Mouse (Mus musculus) stomach, embryonic 14.5 days (tissue): Measurements from ENCODE around the gene Actg1. TPM values are rescaled to one million over a fixed set of nuclear protein-coding genes. Genes with fewer than 3 reads are reported as not detected.

ENCODE experiments used
- ATAC-seq: fragments of 200-750 bp; cut with Nextera tagmentation; 2 replicates; pipeline ENCODE4 v1.8.0; 2017; ENCODE audit warnings: low read depth, moderate TSS enrichment; ENCODE audit not compliant: insufficient number of reproducible peaks, insufficient read depth, low FRiP score
- H3K27ac ChIP-seq: fragments of 300-500 bp; sonication (generic); 2 replicates; pipeline ENCODE4 v1.5.1; 2014; ENCODE audit warnings: mild to moderate bottlenecking, low read length, moderate library complexity, mixed read lengths
- H3K27me3 ChIP-seq: fragments of 300-500 bp; sonication (generic); 2 replicates; pipeline ENCODE4 v1.6.1; 2014; ENCODE audit warnings: low read length, control low read depth, mixed read lengths; ENCODE audit not compliant: control insufficient read depth, insufficient read depth
- H3K36me3 ChIP-seq: fragments of 300-500 bp; sonication (generic); 2 replicates; pipeline ENCODE4 v1.6.1; 2014; ENCODE audit warnings: mild to moderate bottlenecking, control low read depth, low read length, moderate library complexity, mixed read lengths; ENCODE audit not compliant: control insufficient read depth, insufficient read depth
- H3K4me1 ChIP-seq: fragments of 300-500 bp; sonication (generic); 2 replicates; pipeline ENCODE4 v1.6.1; 2014; ENCODE audit warnings: low read length, control low read depth, mixed read lengths; ENCODE audit not compliant: control insufficient read depth, insufficient read depth
- H3K4me2 ChIP-seq: fragments of 300-500 bp; sonication (generic); replicated peaks from 2 replicates; pipeline ENCODE4 v1.6.1; 2014; ENCODE audit warnings: low read depth, low read length, control low read depth
- H3K4me3 ChIP-seq: fragments of 300-500 bp; sonication (generic); 2 replicates; pipeline ENCODE4 v1.5.1; 2014; ENCODE audit warnings: low read depth, low read length, control low read depth
- H3K9ac ChIP-seq: fragments of 300-500 bp; sonication (generic); replicated peaks from 2 replicates; pipeline ENCODE4 v1.6.1; 2014; ENCODE audit warnings: low read depth, mild to moderate bottlenecking, control low read depth, low read length, moderate library complexity, mixed read lengths
- H3K9me3 ChIP-seq: fragments of 300-500 bp; sonication (generic); 2 replicates; pipeline ENCODE4 v1.6.1; 2016; ENCODE audit warnings: low read depth, low read length, control low read depth; ENCODE audit not compliant: control insufficient read depth
- WGBS: fragments of 180-500 bp; shearing (Covaris S2); extraction: QIAGEN DNeasy Blood & Tissue Kit; methylation state at CpG from one replicate; pipeline ENCODE4 v1.1.7; 2014; 5-methylcytosine and 5-hydroxymethylcytosine counted together
- polyA plus RNA-seq: library from polyadenylated mRNA; unstranded; fragments of >200 nt; fragmentation: Nextera tagmentation; extraction: Ambion mirVana; gene quantifications from 2 replicates; pipeline ENCODE4 v1.2.1, GENCODE M21; 2014

The Actg1 gene
- polyA plus RNA-seq, 1 experiment from 2014 or later, result 3,014 TPM

GRCm38 (mm10) chr11:120357791-120358401 lies 9.6 kb upstream of the Actg1 start:
- peak; percentile 78 for ATAC-seq
- Histone ChIP-seq H3K9me3 (no peaks in the 10 kb centered on the region), H3K4me2 (peak overlapping the region; percentile 13; the same call in 1 of the 2 replicates), H3K27me3 (no peaks in the 10 kb centered on the region), H3K4me1 (peaks cover 31% of the 10 kb centered on the region), H3K27ac (peak overlapping the region; percentile 93), H3K36me3 (no peaks in the 10 kb centered on the region), H3K9ac (no peak overlapping the region), H3K4me3 (no peak overlapping the region)
- WGBS, result 3% methylated on average over 10 of the region's 10 CpGs

- Histone ChIP-seq H3K4me1 (peaks cover 34% of the 10 kb centered on the region), H3K9me3 (no peaks in the 10 kb centered on the region), H3K4me3 (no peak overlapping the region), H3K36me3 (no peaks in the 10 kb centered on the region), H3K27me3 (no peaks in the 10 kb centered on the region), H3K4me2 (no peak overlapping the region), H3K27ac (peak overlapping the region; percentile 93), H3K9ac (no peak overlapping the region)
- WGBS, result 89% methylated on average over 4 of the region's 4 CpGs
- no peak for ATAC-seq
Observed at GRCm38 (mm10) chr11:120356900-120357299, 8.6 kb upstream of the Actg1 start.

DNA sequence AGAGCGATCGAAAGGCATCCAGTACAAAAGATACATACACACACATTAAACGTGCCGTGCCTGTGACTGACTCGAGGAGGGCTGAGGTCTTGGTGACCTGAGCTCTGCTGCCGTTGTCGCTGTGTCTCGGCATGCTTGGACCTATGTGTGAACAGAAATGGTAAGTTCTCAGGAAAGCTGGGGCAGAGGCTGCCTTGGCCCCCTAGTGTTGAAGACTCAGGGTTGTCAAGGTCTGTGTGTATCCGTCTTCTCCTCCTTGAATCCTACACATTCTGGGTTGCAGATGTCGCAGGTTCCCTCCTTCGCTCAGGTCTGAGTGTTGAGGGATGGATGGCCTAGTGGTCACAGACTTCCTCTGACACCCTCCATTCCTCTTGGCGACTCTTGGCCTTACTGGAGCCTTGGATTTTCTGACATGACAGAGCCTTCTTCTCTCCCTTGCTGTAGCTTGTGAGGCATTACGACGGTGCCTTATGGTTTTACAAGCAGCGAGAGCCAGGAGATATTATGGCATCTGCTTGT lies 8.0 kb upstream of the Actg1 start:
- Histone ChIP-seq H3K27ac (no peak overlapping the region; the same call in 1 of the 2 replicates), H3K27me3 (no peaks in the 10 kb centered on the region), H3K4me2 (no peak overlapping the region), H3K36me3 (no peaks in the 10 kb centered on the region), H3K9ac (no peak overlapping the region), H3K4me3 (no peak overlapping the region), H3K9me3 (no peaks in the 10 kb centered on the region), H3K4me1 (peaks cover 39% of the 10 kb centered on the region)
- ATAC-seq, result no peak
- WGBS, result 80% methylated on average over 15 of the region's 15 CpGs

DNA sequence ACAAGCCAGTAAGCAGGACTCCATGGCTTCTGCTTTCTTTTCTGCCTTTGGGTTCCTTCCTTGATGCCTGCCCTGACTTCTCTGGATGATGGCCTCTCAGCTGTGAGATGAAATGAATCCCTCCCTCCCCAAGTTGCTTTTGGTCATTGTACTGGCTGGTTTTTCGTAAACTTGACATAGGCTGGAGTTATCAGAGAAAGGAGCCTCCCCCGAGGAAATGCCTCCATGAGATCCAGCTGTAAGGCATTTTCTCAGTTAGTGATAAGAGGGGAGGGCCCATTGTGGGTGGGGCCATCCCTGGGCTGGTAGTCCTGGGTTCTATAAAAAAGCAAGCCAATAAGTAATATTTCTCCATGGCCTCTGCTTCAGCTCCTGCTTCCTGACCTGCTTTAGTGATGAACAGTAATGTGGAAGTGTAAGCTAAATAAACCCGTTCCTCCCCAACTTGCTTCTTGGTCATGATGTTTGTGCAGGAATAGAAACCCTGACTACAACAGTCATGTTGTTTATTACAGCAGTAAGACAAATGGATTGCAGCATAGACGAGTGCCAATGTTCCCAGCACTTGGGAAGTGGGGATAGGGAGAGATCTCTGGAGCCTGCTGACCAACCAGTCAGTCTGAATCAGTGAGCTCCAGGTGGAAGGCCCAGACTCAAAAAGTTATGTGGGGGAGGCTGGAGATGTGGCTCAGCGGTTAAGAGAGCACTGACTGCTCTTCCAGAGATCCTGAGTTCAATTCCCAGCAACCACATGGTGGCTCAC lies 7.1 kb upstream of the Actg1 start:
- Histone ChIP-seq H3K4me3 (no peak overlapping the region), H3K27ac (peak overlapping the region; percentile 16; the same call in 1 of the 2 replicates), H3K9ac (no peak overlapping the region), H3K4me2 (no peak overlapping the region), H3K4me1 (peaks cover 48% of the 10 kb centered on the region), H3K36me3 (no peaks in the 10 kb centered on the region), H3K9me3 (no peaks in the 10 kb centered on the region), H3K27me3 (no peaks in the 10 kb centered on the region)
- ATAC-seq, result no peak
- WGBS, result 36% methylated on average over 5 of the region's 5 CpGs

DNA sequence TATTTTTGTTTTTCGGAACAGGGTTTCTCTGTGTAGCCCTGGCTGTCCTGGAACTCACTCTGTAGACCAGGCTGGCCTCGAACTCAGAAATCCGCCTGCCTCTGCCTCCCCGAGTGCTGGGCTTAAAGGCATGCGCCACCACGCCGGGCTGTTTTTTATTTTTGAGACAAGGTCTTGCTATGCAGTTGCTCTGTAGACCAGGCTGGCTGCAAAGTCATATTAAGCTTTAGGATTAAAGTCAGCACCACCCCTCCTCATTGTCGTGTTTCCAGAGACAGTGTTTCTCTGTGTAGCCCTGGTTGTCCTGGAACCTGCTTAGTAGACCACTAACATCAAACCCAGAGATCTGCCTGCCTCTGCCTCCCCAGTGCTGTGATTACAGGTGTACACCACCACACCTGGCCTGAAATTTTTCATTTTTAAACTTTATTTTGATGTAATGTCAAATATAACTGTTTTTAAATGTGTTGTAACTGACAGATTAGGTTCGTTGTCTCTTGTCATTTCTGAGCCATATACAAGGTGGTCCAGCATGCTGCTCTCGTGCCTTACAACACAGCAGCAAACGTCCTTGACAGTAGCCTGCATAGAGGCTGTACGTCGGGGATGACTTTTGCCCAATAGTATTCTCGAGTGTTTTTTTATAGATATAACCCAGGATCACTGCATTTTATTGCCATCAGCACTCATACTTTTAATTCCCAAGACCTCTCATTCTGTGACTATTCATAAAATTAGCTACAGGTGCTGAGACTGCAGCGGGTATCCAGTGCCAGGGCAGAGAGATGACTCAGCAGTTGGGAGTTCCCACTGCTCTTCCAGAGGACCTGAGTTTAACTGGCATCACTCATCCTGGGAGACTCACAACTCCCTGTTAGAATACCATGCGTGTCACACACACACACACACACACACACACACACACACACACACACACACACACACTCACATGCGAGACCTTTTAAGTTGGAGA lies 6.2 kb upstream of the Actg1 start:
- no peak for ATAC-seq

DNA sequence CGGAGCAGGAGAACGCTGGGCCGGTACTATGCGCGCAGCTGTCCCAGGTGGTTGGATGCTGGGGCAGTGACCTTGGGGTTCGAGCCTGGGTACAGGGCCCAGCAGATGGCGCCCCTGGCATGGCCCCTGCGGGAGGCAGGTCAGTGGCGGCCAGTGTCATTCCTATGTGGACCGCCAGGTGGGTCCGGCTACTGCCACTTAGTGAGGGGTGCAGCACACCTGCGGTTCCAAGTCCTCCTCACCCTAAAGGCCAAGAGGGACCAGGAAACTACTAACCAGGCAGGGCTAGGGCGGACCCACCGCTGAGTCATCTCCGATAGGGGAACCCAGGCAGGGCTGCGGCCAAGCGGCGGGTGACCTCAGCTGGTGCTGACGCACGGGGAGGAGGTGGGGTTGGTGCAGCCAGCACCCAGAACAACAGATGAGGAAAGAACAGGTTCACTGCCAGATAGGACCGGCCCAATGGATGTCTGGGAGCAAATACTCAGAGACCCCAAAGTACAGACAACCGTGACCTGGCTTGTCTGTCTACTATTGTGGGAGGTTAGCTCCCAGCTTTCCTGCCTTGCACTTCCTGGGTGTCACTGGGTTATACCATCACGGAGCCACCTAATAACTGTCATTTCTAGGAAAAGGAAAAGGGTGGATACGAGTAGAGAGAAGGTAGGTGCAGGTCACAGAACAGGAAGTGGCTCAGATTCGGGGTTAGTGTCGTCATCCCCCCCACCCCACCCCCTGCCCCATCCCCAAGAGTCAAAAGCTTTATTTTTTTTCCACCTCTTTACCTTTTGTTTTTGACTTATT lies 5.4 kb upstream of the Actg1 start:
- H3K27ac ChIP-seq, result peak overlapping the region; percentile 100; the same call in 1 of the 2 replicates
- 0 out of 2 replicates have a peak overlapping the region, but pooled peaks have one; percentile 6 for H3K4me2 ChIP-seq
- H3K36me3 ChIP-seq, result no peaks in the 10 kb centered on the region
- peak; percentile 48 for ATAC-seq
- H3K4me1 ChIP-seq, result peaks cover 41% of the 10 kb centered on the region
- 27% methylated on average over 25 of the region's 26 CpGs for WGBS
- no peaks in the 10 kb centered on the region for H3K9me3 ChIP-seq
- no peaks in the 10 kb centered on the region for H3K27me3 ChIP-seq
- H3K9ac ChIP-seq, result no peak overlapping the region
- H3K4me3 ChIP-seq, result no peak overlapping the region

More for the DNA sequence above, 6.2 kb upstream of the Actg1 start:
- Histone ChIP-seq H3K4me2 (no peak overlapping the region), H3K27me3 (no peaks in the 10 kb centered on the region), H3K27ac (peak overlapping the region; percentile 16; the same call in 1 of the 2 replicates), H3K4me3 (no peak overlapping the region), H3K9me3 (no peaks in the 10 kb centered on the region), H3K36me3 (no peaks in the 10 kb centered on the region), H3K4me1 (peaks cover 44% of the 10 kb centered on the region), H3K9ac (no peak overlapping the region)
- 85% methylated on average over 17 of the region's 17 CpGs for WGBS

- Histone ChIP-seq H3K4me2 (no peak overlapping the region), H3K27me3 (no peaks in the 10 kb centered on the region), H3K9ac (no peak overlapping the region), H3K27ac (peak overlapping the region; percentile 100; the same call in 1 of the 2 replicates), H3K4me1 (peaks cover 32% of the 10 kb centered on the region), H3K36me3 (no peaks in the 10 kb centered on the region), H3K4me3 (no peak overlapping the region), H3K9me3 (no peaks in the 10 kb centered on the region)
- 51% methylated on average over 13 of the region's 13 CpGs for WGBS
- no peak for ATAC-seq
Observed at GRCm38 (mm10) chr11:120352571-120353290, 4.4 kb upstream of the Actg1 start.
